ENCODE assay signal across 9 mouse cellular contexts in the genomic region with DNA sequence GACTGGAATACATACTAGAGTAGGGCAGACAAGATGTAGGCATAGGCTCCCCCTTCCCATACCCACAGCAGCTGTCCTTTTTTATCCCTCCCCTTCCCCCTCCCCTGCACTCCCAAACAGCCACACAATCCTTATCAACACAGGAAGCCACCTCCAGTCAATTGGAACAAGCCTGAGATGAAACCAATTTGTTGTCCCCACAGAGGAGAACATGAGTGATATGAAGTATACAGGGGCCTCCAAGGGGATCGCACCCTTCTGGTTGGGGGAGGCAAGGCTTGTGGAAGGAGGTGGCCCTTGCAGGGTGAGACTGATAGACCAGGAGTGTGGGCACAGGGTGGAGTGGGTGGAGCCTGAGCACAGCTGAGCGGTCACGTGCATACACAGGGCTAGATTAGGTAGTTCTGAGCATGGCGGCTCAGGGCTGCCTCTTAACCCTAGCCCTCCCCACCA.
A peak's percentile ranks its signal among the peaks of the same experiment; 100 is the strongest.
DNase-seq lines count a peak whose midpoint lies in the region; ATAC-seq lines count a peak whose summit lies in the region.
"Had no signal": no experiment of that assay in that cellular context is flagged by ENCODE, and none has a peak within 500 bp of the region (broad histone marks: within the 10 kb centered on the region; RNA-seq: fewer than 3 reads in every experiment).

No protein-coding gene starts in this region.

- no peak overlapping the region for H3K9ac ChIP-seq in embryonic facial prominence, embryonic 14.5 days (ENCODE audit: low read depth, low read length)
- no peak overlapping the region for H3K9ac ChIP-seq in intestine, embryonic 15.5 days
- no peak overlapping the region for H3K9ac ChIP-seq in midbrain, embryonic 14.5 days (replicated peaks; ENCODE audit: low read length)

- no peak overlapping the region for H3K4me2 ChIP-seq in embryonic facial prominence, embryonic 14.5 days (ENCODE audit: low read depth, low read length)
- H3K4me2 ChIP-seq in intestine, embryonic 15.5 days (replicated peaks) = no peak overlapping the region
- H3K4me2 ChIP-seq in midbrain, embryonic 14.5 days (ENCODE audit: low read length) = no peak overlapping the region

- H3K27ac ChIP-seq in embryonic facial prominence, embryonic 14.5 days (replicated peaks; ENCODE audit: low read depth, low read length) = no peak overlapping the region
- no peak overlapping the region for H3K27ac ChIP-seq in intestine, embryonic 15.5 days
- 0 out of 2 replicates have a peak overlapping the region, but pooled peaks have one; percentile 49 for H3K27ac ChIP-seq in midbrain, embryonic 14.5 days (replicated peaks; ENCODE audit: low read depth, low read length)

- H3K27me3 ChIP-seq in embryonic facial prominence, embryonic 14.5 days (replicated peaks; ENCODE audit: control insufficient read depth, insufficient read depth, low read length) = no peaks in the 10 kb centered on the region
- H3K27me3 ChIP-seq in intestine, embryonic 15.5 days (replicated peaks) = no peaks in the 10 kb centered on the region
- H3K27me3 ChIP-seq in midbrain, embryonic 14.5 days (ENCODE audit: control insufficient read depth, insufficient read depth, low read length) = no peaks in the 10 kb centered on the region

- H3K36me3 ChIP-seq in embryonic facial prominence, embryonic 14.5 days (ENCODE audit: control insufficient read depth, insufficient read depth, low read length) = no peaks in the 10 kb centered on the region
- no peaks in the 10 kb centered on the region for H3K36me3 ChIP-seq in intestine, embryonic 15.5 days
- H3K36me3 ChIP-seq in midbrain, embryonic 14.5 days (ENCODE audit: control insufficient read depth, insufficient read depth, low read length) = no peaks in the 10 kb centered on the region

- peak; percentile 78 for ATAC-seq in embryonic facial prominence, embryonic 14.5 days (ENCODE audit: low read depth)
- peak; percentile 68 for ATAC-seq in intestine, embryonic 15.5 days
- peak; percentile 70; the same call in 1 of the 2 replicates for ATAC-seq in midbrain, embryonic 14.5 days (ENCODE audit: low FRiP score, low TSS enrichment)

- peak; percentile 16 for DNase-seq in embryo, embryonic 11 days
- no peak for DNase-seq in embryo, embryonic 9.5 days (ENCODE audit: extremely low spot score)
- DNase-seq in embryonic facial prominence, embryonic 14.5 days (ENCODE audit: low spot score) = peak; percentile 50
- DNase-seq in midbrain, embryonic 14.5 days = no peak
- no peak for DNase-seq in left cerebral cortex, adult 9 months (ENCODE audit: low spot score in 2 of 2)
- no peak for DNase-seq in cerebellum, postnatal 14 days
- DNase-seq in cerebellum, adult 18-20 months = no peak
- DNase-seq: cerebellum, postnatal 10 days had no signal

- H3K4me3 ChIP-seq in embryonic facial prominence, embryonic 14.5 days (ENCODE audit: low read depth, low read length) = no peak overlapping the region
- H3K4me3 ChIP-seq in intestine, embryonic 15.5 days (replicated peaks) = no peak overlapping the region
- no peak overlapping the region for H3K4me3 ChIP-seq in midbrain, embryonic 14.5 days (replicated peaks; ENCODE audit: low read depth, low read length)

- H3K4me1 ChIP-seq in embryonic facial prominence, embryonic 14.5 days (ENCODE audit: control insufficient read depth, insufficient read depth, low read length) = peaks cover 15% of the 10 kb centered on the region; the same call in 1 of the 2 replicates
- peaks cover 17% of the 10 kb centered on the region for H3K4me1 ChIP-seq in intestine, embryonic 15.5 days (replicated peaks)
- H3K4me1 ChIP-seq in midbrain, embryonic 14.5 days (ENCODE audit: control insufficient read depth, insufficient read depth, low read length) = peaks cover 51% of the 10 kb centered on the region

- 38% methylated on average over 4 of the region's 4 CpGs for WGBS in embryonic facial prominence, embryonic 14.5 days
- 47% methylated on average over 4 of the region's 4 CpGs for WGBS in intestine, embryonic 15.5 days
- 42% methylated on average over 4 of the region's 4 CpGs for WGBS in midbrain, embryonic 14.5 days

- H3K9me3 ChIP-seq in embryonic facial prominence, embryonic 14.5 days (ENCODE audit: control insufficient read depth, low read length) = no peaks in the 10 kb centered on the region
- no peaks in the 10 kb centered on the region for H3K9me3 ChIP-seq in intestine, embryonic 15.5 days
- no peaks in the 10 kb centered on the region for H3K9me3 ChIP-seq in midbrain, embryonic 14.5 days (ENCODE audit: control insufficient read depth, low read length)

Comparison
In these comparisons a context has a peak if more than half of its experiments do, and no peak if none do; other contexts are left out.
1. DNase-seq: peak in embryo, embryonic 11 days (single experiment) and embryonic facial prominence, embryonic 14.5 days (single experiment); none in embryo, embryonic 9.5 days (single experiment), midbrain, embryonic 14.5 days (single experiment), left cerebral cortex, adult 9 months (0 of 2), cerebellum, postnatal 14 days (0 of 2) and cerebellum, adult 18-20 months (0 of 2).
2. Peak in every context shown above with its lines, with median percentiles within 50 percentile points of each other: ATAC-seq.